Mouse (Mus musculus): Measurements from ENCODE around the gene Olfr1347. TPM values are rescaled to one million over a fixed set of nuclear protein-coding genes. Genes with fewer than 3 reads are reported as not detected.
"Not testable (repeated sequence)": the region's sequence is repeated elsewhere in the genome, so short reads cannot be mapped to it uniquely, and the experiment has no call there.

The Olfr1347 gene
- not detected in 2 replicates for polyA plus RNA-seq (2014; fragmentation: Nextera tagmentation; extraction: Ambion mirVana)

DNA sequence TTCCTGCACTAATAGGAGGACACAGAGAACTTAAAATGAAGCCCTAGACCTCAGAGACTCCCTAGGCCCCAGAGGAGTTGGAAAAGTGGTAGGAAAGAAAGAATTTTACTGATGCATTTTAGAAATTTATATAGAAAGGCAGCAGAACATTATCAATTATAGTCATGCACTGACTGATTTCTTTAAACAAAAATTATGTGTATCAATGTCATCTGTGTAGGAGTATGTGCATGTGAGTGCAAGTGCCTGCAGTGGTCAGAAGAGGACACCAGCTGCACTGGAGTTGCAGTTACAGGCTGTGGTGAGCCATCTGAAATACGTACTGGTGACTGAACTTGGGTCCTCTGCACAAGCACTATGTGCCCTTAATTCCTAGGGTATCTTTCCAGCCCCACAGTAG lies at the start of gene Olfr1347:
Olfr1347 (minus strand) TSS at position 101 of the 400 bp plus-strand sequence.
- DNase-seq, result no peak
- WGBS, result 55% methylated on average over 1 of the region's 1 CpGs
- H3K9ac ChIP-seq (replicated peaks; ENCODE audit: low read length), result no peak within 1 kb of the TSS

DNA sequence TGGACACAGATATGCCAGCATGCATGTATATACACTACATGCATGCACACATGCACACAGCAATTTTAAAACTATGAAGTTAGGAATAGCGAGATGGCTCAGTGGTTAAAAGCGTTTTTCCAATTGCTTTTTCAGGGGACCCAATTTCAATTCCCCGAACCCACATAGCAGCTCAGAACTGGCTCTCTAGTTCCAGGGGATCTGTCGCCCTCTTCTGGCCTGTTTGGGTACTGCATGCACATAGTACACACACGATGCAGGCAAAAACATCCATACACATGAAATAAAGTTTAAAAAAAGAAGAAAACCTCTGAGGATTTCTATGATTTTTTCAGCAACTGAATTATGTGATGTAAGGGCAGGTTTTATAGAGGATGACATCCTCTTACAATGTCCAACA lies 26.6 kb upstream of the Olfr1347 start:
- H3K4me1 ChIP-seq (ENCODE audit: control insufficient read depth, insufficient read depth, low read length), result no peaks in the 10 kb centered on the region
- 66% methylated on average over 5 of the region's 5 CpGs for WGBS
- H3K36me3 ChIP-seq (ENCODE audit: control insufficient read depth, insufficient read depth, low read length), result no peaks in the 10 kb centered on the region
- H3K27me3 ChIP-seq (ENCODE audit: control insufficient read depth, insufficient read depth, low read length), result no peaks in the 10 kb centered on the region
- ATAC-seq (ENCODE audit: low FRiP score, low TSS enrichment) (no peak), DNase-seq (peak; percentile 26)
- H3K9ac ChIP-seq (replicated peaks; ENCODE audit: low read length), result no peak overlapping the region
- H3K9me3 ChIP-seq (ENCODE audit: control insufficient read depth, low read length), result 0 out of 2 replicates have a peak, but pooled peaks cover 5% of the 10 kb centered on the region
- H3K4me2 ChIP-seq (ENCODE audit: low read length), result no peak overlapping the region
- no peak overlapping the region for H3K27ac ChIP-seq (replicated peaks; ENCODE audit: low read depth, low read length)
- no peak overlapping the region for H3K4me3 ChIP-seq (replicated peaks; ENCODE audit: low read depth, low read length)

More for the DNA sequence above, at the start of gene Olfr1347:
- no peak within 1 kb of the TSS for H3K4me3 ChIP-seq (replicated peaks; ENCODE audit: low read depth, low read length)
- no peak within 1 kb of the TSS for H3K4me2 ChIP-seq (ENCODE audit: low read length)
- H3K4me1 ChIP-seq (ENCODE audit: control insufficient read depth, insufficient read depth, low read length), result no peaks in the 10 kb centered on the region
- no peaks in the 10 kb centered on the region for H3K36me3 ChIP-seq (ENCODE audit: control insufficient read depth, insufficient read depth, low read length)
- H3K9me3 ChIP-seq (ENCODE audit: control insufficient read depth, low read length), result peaks cover 2% of the 10 kb centered on the region; the same call in 1 of the 2 replicates
- no peak for ATAC-seq (ENCODE audit: low FRiP score, low TSS enrichment)
- H3K27me3 ChIP-seq (ENCODE audit: control insufficient read depth, insufficient read depth, low read length), result no peaks in the 10 kb centered on the region
- no peak within 1 kb of the TSS for H3K27ac ChIP-seq (replicated peaks; ENCODE audit: low read depth, low read length)

DNA sequence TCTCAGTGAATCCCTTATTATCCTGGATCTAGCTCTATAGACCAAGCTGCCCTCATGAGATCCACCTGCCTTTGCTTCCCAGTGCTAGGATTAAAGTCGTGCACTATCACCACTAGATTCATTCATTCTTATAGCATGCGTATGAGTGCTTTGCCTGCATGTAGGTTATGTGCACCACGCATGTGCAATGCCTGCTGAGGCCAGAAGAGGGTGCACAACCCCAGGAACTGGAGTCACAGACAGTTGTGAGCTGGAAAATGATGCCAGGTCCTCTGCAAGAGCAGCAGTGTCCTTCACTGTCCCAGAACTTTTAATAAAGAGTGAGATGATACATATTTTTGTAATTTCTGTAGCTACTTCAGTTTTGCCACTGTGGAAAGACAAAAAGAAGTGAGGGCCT lies 25.4 kb upstream of the Olfr1347 start:
- DNase-seq (no peak), ATAC-seq (ENCODE audit: low FRiP score, low TSS enrichment) (no peak)
- Histone ChIP-seq H3K4me3 (replicated peaks; ENCODE audit: low read depth, low read length) (no peak overlapping the region), H3K36me3 (ENCODE audit: control insufficient read depth, insufficient read depth, low read length) (no peaks in the 10 kb centered on the region), H3K9ac (replicated peaks; ENCODE audit: low read length) (no peak overlapping the region), H3K4me2 (ENCODE audit: low read length) (no peak overlapping the region), H3K27me3 (ENCODE audit: control insufficient read depth, insufficient read depth, low read length) (no peaks in the 10 kb centered on the region), H3K4me1 (ENCODE audit: control insufficient read depth, insufficient read depth, low read length) (no peaks in the 10 kb centered on the region), H3K27ac (replicated peaks; ENCODE audit: low read depth, low read length) (no peak overlapping the region), H3K9me3 (ENCODE audit: control insufficient read depth, low read length) (0 out of 2 replicates have a peak, but pooled peaks cover 5% of the 10 kb centered on the region)
- WGBS, result 57% methylated on average over 3 of the region's 3 CpGs

DNA sequence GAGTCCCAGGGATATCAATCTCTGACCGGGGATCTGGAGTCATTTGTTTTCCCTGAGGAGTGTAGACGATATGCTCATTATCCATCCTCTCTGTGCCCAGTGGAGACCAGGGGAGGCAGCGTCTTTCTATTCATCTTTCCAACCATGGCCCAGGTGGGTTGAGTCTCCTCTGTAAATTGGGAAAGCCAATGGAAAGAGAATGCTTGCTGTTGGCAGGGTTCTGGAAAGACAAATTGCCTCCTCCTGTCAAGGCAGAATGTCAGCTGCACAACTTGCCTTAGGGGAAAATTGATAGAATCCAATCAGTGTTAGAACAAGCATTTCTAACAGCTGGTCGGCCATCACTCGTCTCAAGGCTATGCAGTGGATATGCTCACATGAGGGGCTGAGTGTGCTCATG lies 23.3 kb upstream of the Olfr1347 start, which contains the start of gene Olfr1349:
Olfr1349 (minus strand) TSS at position 101 of the 400 bp plus-strand sequence.
- Histone ChIP-seq H3K4me3 (replicated peaks; ENCODE audit: low read depth, low read length) (no peak within 1 kb of the TSS), H3K9ac (replicated peaks; ENCODE audit: low read length) (no peak within 1 kb of the TSS), H3K36me3 (ENCODE audit: control insufficient read depth, insufficient read depth, low read length) (no peaks in the 10 kb centered on the region), H3K27ac (replicated peaks; ENCODE audit: low read depth, low read length) (no peak within 1 kb of the TSS), H3K9me3 (ENCODE audit: control insufficient read depth, low read length) (0 out of 2 replicates have a peak, but pooled peaks cover 5% of the 10 kb centered on the region), H3K4me2 (ENCODE audit: low read length) (no peak within 1 kb of the TSS), H3K27me3 (ENCODE audit: control insufficient read depth, insufficient read depth, low read length) (no peaks in the 10 kb centered on the region), H3K4me1 (ENCODE audit: control insufficient read depth, insufficient read depth, low read length) (no peaks in the 10 kb centered on the region)
- DNase-seq, result no peak
- no peak for ATAC-seq (ENCODE audit: low FRiP score, low TSS enrichment)
- WGBS, result 86% methylated on average over 5 of the region's 5 CpGs

DNA sequence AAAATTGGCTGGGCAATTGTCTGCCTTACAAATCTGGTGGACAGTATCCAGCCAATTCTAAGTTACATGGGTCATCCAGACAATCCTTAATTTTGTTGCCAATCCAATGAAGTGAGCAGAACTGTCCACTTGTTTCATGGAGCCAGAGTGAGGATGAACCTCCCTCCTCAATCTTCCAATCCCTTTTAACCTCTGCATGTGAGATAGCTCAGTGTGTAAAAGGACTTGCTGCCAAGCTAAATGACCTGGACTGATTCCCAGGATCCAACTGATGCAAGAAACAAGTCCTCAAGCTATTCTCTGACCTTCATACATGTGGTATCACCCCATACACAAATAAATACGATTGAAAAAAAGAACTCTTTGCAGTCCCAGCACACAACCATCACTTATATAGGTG lies 22.1 kb upstream of the Olfr1347 start:
- no peak overlapping the region for H3K27ac ChIP-seq (replicated peaks; ENCODE audit: low read depth, low read length)
- no peak overlapping the region for H3K4me2 ChIP-seq (ENCODE audit: low read length)
- 0 out of 2 replicates have a peak, but pooled peaks cover 5% of the 10 kb centered on the region for H3K9me3 ChIP-seq (ENCODE audit: control insufficient read depth, low read length)
- H3K36me3 ChIP-seq (ENCODE audit: control insufficient read depth, insufficient read depth, low read length), result no peaks in the 10 kb centered on the region
- H3K4me1 ChIP-seq (ENCODE audit: control insufficient read depth, insufficient read depth, low read length), result no peaks in the 10 kb centered on the region
- no peak overlapping the region for H3K4me3 ChIP-seq (replicated peaks; ENCODE audit: low read depth, low read length)
- no peak for ATAC-seq (ENCODE audit: low FRiP score, low TSS enrichment)
- H3K27me3 ChIP-seq (ENCODE audit: control insufficient read depth, insufficient read depth, low read length), result no peaks in the 10 kb centered on the region
- DNase-seq, result no peak
- 32% methylated on average over 1 of the region's 1 CpGs for WGBS
- no peak overlapping the region for H3K9ac ChIP-seq (replicated peaks; ENCODE audit: low read length)

DNA sequence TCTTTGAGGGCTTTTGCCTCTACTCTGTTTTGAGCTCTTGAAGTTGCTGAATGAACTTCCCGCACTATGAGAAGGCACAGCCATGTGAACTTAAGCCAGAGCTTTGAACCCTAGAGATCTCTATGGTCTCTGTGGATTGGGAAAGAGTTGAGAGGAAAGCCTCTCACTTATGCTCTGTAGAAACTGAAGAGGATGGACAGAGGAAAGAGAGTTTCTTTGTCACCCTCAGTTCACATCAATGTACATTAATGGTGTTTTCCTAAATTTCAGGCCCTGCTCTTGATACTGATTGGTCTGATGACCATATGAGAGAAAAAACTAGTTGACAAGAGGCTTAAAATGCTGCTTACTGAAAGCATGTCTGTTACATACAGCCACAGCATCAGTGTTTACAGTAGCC lies 9.1 kb upstream of the Olfr1347 start, which contains the start of gene Olfr1348:
Olfr1348 (minus strand) TSS at position 101 of the 400 bp plus-strand sequence.
- Histone ChIP-seq H3K4me3 (replicated peaks; ENCODE audit: low read depth, low read length) (no peak within 1 kb of the TSS), H3K4me1 (ENCODE audit: control insufficient read depth, insufficient read depth, low read length) (no peaks in the 10 kb centered on the region), H3K27me3 (ENCODE audit: control insufficient read depth, insufficient read depth, low read length) (no peaks in the 10 kb centered on the region), H3K36me3 (ENCODE audit: control insufficient read depth, insufficient read depth, low read length) (no peaks in the 10 kb centered on the region), H3K27ac (replicated peaks; ENCODE audit: low read depth, low read length) (no peak within 1 kb of the TSS), H3K4me2 (ENCODE audit: low read length) (no peak within 1 kb of the TSS), H3K9me3 (ENCODE audit: control insufficient read depth, low read length) (peaks cover 3% of the 10 kb centered on the region), H3K9ac (replicated peaks; ENCODE audit: low read length) (no peak within 1 kb of the TSS)
- ATAC-seq (ENCODE audit: low FRiP score, low TSS enrichment) (no peak), DNase-seq (no peak)
- WGBS, result 96% methylated on average over 1 of the region's 1 CpGs

DNA sequence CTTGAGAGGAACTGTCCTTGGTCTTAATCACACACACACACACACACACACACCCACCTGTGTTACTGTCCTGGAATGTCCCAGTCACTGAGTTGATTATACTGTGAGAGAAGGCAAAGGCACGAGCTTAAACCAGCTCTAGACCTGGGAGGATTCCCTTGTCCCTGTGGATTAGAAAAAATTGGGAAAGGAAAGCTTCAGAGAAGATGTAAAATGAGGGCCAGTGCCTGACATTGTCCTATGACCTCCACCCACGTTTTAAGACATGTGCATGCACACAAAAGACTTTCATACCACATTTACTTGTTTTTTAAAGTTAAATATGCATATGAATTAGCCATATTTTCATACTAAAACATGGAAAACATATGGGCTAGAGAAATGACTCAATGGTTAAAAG lies 12.7 kb downstream of the Olfr1347 start, which contains the start of gene Olfr5:
Olfr5 (minus strand) TSS at position 101 of the 400 bp plus-strand sequence.
- H3K27me3 ChIP-seq (ENCODE audit: control insufficient read depth, insufficient read depth, low read length), result no peaks in the 10 kb centered on the region
- DNase-seq (no peak), ATAC-seq (ENCODE audit: low FRiP score, low TSS enrichment) (no peak)
- no peaks in the 10 kb centered on the region for H3K36me3 ChIP-seq (ENCODE audit: control insufficient read depth, insufficient read depth, low read length)
- no peaks in the 10 kb centered on the region for H3K4me1 ChIP-seq (ENCODE audit: control insufficient read depth, insufficient read depth, low read length)
- no peak within 1 kb of the TSS for H3K4me3 ChIP-seq (replicated peaks; ENCODE audit: low read depth, low read length)
- H3K27ac ChIP-seq (replicated peaks; ENCODE audit: low read depth, low read length), result no peak within 1 kb of the TSS
- H3K9ac ChIP-seq (replicated peaks; ENCODE audit: low read length), result no peak within 1 kb of the TSS
- H3K9me3 ChIP-seq (ENCODE audit: control insufficient read depth, low read length), result no peaks in the 10 kb centered on the region
- WGBS, result 27% methylated on average over 2 of the region's 2 CpGs
- no peak within 1 kb of the TSS for H3K4me2 ChIP-seq (ENCODE audit: low read length)

DNA sequence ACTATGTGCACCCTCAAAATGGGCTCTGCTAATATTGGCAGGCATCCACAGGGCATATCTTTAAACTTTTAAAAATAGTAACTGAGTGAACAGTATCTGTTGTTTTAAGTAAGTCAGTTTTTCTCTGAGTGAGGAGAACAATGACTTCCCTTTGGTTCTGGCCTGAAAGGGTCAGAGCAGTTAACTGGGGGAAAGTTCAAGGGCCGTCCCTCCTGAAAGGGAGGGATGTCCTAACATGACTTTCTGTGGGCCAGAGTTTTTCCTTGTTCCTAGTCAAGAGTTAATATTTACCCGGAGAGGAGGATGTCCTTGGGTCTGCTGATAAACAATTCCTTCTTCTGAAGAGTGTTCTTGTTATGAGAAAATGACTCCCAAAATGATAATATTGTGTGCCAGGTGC lies 21.9 kb downstream of the Olfr1347 start:
- not testable (repeated sequence) for H3K36me3 ChIP-seq (ENCODE audit: control insufficient read depth, insufficient read depth, low read length); DNase-seq; H3K27ac ChIP-seq (replicated peaks; ENCODE audit: low read depth, low read length); H3K4me1 ChIP-seq (ENCODE audit: control insufficient read depth, insufficient read depth, low read length); H3K4me2 ChIP-seq (ENCODE audit: low read length); H3K27me3 ChIP-seq (ENCODE audit: control insufficient read depth, insufficient read depth, low read length); H3K4me3 ChIP-seq (replicated peaks; ENCODE audit: low read depth, low read length); ATAC-seq (ENCODE audit: low FRiP score, low TSS enrichment); H3K9me3 ChIP-seq (ENCODE audit: control insufficient read depth, low read length); H3K9ac ChIP-seq (replicated peaks; ENCODE audit: low read length)
- 79% methylated on average over 2 of the region's 2 CpGs for WGBS

DNA sequence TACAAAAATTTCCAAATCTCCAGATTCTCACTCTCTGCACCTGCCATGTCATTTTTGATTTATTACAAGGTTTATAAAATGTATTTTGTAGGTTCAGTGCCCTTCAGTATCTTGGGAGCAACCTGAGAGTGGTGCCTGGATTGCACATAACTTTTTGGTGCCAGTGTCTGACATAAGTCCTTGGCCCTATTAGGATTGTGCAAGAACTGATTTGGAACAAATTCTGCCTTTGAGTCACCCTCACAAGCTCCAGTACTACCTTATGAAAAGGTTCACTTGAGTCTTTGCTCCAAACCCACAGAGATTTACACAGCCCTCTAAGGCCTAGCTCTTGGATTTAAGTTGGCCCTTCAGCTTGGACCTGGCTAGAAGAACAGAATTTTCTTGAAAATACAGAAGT lies 32.6 kb downstream of the Olfr1347 start, which contains the start of gene Olfr1346:
Olfr1346 (plus strand) TSS at position 151 of the 400 bp plus-strand sequence.
- ATAC-seq (ENCODE audit: low FRiP score, low TSS enrichment) (no peak), DNase-seq (no peak)
- H3K36me3 ChIP-seq (ENCODE audit: control insufficient read depth, insufficient read depth, low read length), result no peaks in the 10 kb centered on the region
- no peaks in the 10 kb centered on the region for H3K27me3 ChIP-seq (ENCODE audit: control insufficient read depth, insufficient read depth, low read length)
- H3K4me2 ChIP-seq (ENCODE audit: low read length), result no peak within 1 kb of the TSS
- no peak within 1 kb of the TSS for H3K9ac ChIP-seq (replicated peaks; ENCODE audit: low read length)
- no peaks in the 10 kb centered on the region for H3K9me3 ChIP-seq (ENCODE audit: control insufficient read depth, low read length)
- no peaks in the 10 kb centered on the region for H3K4me1 ChIP-seq (ENCODE audit: control insufficient read depth, insufficient read depth, low read length)
- H3K4me3 ChIP-seq (replicated peaks; ENCODE audit: low read depth, low read length), result no peak within 1 kb of the TSS
- H3K27ac ChIP-seq (replicated peaks; ENCODE audit: low read depth, low read length), result no peak within 1 kb of the TSS
